Mouse (Mus musculus): ENCODE data around the gene Babam2.

The Babam2 gene

DNA sequence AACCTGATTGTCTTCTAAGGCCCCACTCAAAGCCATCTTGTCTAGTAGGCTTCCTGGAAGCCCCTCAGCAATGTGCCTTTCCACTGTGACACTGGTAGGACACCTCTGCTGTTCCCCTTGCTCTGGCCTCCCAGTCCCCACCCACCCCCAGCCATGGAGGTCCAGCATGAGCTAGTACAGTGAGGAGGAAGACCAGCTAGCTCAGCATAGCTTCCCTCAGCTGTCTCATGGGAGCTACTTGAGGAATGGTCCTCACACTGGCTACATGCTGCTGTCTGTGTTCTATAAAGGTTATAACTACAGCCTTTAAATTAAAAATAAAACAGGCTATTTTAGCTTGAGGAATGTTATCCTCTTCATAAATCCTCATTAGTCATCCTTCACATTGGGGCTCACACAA, 346.5 kb downstream of the Babam2 start:
- DNase-seq (ENCODE audit: low spot score in 2 of 2) = no peak

DNA sequence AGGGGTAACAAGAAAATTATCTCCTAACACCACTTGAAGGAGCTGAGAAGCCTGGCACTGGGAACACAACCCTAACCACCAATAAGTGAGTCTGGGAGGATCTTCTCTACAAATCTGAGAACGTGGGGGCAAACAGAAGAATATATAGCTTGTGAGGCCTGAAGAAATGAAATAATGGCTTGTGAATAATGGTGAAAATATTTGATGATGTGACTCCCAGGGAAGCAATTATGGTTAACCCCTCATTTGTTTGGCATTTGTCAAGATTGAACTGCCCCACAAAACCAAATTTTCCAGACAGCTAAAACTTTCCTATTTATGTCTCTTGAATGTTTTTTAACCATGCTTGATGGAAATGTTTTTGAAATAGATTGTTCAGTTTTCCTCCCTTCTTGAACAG, 354.4 kb downstream of the Babam2 start:
- DNase-seq (ENCODE audit: low spot score in 2 of 2) = no peak

DNA sequence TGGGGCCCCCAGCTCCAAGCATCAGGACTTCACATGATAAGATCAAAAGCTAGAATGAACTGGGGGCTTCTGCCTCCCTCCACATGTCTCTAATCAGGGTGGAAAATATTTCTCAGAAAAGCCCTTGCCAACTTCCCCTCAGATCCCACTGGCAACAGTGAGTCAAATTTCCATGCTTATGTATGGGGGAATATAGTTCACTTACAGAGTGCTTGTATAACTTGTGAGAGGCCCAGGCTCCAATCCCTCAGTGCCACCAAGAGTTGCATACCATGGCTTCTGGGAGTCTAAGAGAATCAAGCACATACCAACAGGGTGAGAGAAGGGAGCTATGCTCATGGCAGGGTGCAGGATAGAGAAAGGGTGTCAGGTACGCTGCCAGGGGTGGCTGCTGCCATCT, 355.0 kb downstream of the Babam2 start:
- DNase-seq (ENCODE audit: low spot score in 2 of 2) = no peak

GRCm38 (mm10) chr5:32053476-32053875, 356.0 kb downstream of the Babam2 start:
- DNase-seq (ENCODE audit: low spot score in 2 of 2) = no peak

- DNase-seq (ENCODE audit: low spot score in 2 of 2) = no peak
Measured at GRCm38 (mm10) chr5:32055676-32056075, 358.2 kb downstream of the Babam2 start.

- no peak for DNase-seq (ENCODE audit: low spot score in 2 of 2)
Measured at GRCm38 (mm10) chr5:32056126-32056525, 358.6 kb downstream of the Babam2 start.

GRCm38 (mm10) chr5:32058481-32059253, 361.2 kb downstream of the Babam2 start:
- DNase-seq (ENCODE audit: low spot score in 2 of 2) = no peak

DNA sequence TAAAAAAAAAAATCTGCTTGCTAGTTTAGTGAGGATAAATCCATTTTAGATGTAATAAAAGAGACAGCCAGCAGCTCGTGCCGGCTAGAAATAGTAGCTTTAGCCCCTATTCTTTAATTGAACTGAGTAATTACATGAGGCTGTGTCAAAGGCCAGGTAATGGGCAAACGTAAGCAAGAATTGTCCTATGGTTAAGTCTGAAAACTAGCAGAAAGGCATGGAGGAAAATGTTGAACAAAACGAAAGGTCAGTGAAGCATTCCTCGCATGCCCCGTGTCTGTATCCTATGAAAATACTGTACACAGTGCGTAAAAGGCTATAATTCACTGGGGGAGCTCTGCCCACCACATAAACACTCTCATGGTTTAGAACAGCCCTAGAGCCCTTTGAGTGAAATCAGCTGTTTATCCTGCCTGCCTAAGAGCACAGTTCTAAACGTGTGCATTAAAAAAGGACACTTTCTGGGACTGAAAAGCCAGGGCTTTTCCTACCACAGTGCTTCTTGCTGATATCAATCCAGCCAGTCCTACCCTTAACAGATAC, 361.8 kb downstream of the Babam2 start:
- no peak for DNase-seq (ENCODE audit: low spot score in 2 of 2)

GRCm38 (mm10) chr5:32060485-32060884, 363.0 kb downstream of the Babam2 start:
- no peak for DNase-seq (ENCODE audit: low spot score in 2 of 2)

- DNase-seq (ENCODE audit: low spot score in 2 of 2) = no peak
Measured at GRCm38 (mm10) chr5:32061854-32062253, 364.4 kb downstream of the Babam2 start.

DNA sequence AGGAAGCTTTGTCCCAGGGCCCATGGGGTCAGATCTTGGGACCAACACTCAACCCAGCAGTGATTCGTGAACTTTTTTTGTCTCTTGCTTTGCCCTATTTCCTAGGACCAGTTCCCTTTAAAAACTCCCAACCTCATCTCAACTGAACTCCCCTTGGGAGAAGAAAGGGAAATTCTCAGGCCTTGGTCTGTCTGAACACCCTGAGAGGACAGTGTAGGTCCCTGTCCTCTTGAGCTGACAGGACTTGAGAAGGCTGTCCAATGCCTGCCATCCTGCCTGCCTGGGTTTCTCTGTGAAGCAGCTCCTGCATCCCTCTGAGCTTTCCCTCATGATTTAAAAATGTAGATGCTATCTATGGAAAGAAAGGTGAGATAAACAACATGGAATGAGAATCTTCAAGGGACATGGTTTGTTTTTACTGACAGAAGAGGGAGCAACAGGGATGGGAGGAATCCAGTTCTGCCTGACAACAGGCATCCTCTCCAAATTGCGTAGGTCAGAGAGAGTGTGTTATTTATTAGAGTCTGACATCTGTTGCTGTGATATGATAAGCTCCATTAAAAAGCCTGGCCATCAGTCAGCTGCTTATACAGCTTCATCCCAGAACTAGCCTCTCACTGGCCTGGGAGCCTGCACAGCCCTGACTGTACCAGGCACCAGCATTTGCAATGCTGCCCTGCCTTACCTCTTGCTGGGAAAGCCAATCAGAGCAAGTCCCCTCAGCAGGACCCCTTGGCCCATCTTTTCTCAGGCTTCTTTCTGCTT, 367.0 kb downstream of the Babam2 start:
- peak; percentile 43 to 45 for DNase-seq (ENCODE audit: low spot score in 2 of 2)

GRCm38 (mm10) chr5:32066015-32066734, 368.7 kb downstream of the Babam2 start:
- no peak for DNase-seq (ENCODE audit: low spot score in 2 of 2)

- no peak for DNase-seq (ENCODE audit: low spot score in 2 of 2)
Measured at GRCm38 (mm10) chr5:32066839-32067238, 369.4 kb downstream of the Babam2 start.

DNA sequence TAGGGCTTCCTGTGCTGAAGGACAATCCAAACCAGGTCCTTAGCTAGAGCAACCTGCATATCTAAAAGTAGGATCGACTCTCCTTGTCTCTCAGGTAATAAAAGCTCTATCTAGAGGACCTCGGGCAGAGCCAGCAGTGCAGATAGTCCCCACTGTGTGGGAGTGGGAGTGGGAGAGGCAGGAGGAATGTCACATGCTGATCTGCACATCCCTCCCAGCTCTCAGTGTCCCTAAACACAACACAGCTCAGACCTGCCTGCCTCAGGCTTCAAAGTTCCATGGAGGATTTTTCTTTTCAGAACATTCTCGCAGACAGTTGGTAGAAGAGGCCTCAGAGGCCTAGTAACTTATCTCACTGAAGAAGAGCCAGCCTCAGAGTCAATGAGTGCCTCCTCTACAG, 371.1 kb downstream of the Babam2 start:
- DNase-seq (ENCODE audit: low spot score in 2 of 2) = no peak

- no peak for DNase-seq (ENCODE audit: low spot score in 2 of 2)
Measured at GRCm38 (mm10) chr5:32069096-32069495, 371.6 kb downstream of the Babam2 start.

DNA sequence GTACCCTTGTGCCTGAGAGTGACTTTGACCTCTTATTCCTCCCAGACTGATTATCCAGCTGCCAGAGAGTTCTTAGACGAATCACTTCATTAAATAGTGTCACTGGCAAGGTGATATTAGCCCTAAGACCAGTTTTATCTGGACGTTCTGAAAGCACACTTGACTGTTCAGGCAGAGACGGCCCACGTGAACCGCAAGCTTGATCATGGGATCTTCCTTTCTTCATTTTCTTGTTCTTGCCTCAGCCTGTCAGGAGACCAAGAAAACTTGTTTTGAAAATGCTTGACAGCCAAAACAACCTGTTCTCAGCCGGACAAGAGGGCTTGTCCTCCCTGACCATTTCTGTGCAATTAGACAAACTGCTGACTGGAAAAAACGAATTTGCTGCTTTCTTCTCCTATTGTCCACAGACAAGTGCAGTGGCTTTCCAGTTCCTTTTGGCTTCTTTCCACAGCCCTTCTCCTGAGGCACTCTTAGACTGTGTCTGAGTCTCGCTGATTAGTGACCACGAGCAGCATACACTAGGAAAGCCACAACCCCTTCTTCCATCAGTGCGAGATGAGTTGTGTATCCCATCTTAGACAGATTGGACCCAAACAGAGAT, 372.2 kb downstream of the Babam2 start:
- peak in 1 of 2 experiments; percentile 39 for DNase-seq (ENCODE audit: low spot score in 2 of 2)

DNA sequence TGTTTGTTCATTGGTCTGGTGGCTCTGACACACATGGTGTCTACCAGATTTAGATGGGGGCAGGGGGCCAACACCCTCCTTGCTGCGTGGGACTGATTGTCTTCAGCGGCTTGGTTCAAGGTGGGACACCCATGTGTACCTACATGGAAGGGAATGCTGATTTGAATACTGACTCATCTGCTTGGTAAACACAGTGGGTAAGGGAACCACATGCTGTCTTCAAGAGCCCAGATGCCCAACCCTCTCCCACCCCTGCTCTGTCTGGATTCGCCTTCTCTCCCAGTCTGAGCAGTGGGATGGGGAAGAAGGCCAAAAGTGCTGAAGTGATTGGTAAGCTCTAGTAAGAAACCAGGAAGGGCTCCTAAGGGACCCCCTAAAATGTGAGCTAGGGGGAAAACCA, 373.3 kb downstream of the Babam2 start:
- no peak for DNase-seq (ENCODE audit: low spot score in 2 of 2)

DNA sequence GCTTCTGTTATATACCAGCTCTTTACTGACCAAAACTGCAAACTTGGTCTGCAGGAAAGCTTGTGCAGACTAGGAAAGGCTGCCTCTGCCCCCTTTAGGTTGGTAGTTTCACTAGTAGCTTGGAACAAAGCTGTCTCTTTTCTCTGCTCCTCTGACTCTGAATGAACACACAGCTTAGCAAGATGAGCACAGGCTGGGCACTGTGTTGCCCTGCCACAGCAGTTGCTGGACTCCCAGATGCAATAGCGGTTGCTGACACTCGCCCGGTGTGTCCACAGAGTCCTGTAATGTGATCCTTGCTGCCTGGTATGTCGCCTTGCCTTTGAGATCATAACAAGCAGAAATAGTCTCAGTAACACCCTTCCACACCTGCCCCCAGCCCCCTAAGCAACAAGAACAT, 373.8 kb downstream of the Babam2 start:
- no peak for DNase-seq (ENCODE audit: low spot score in 2 of 2)

GRCm38 (mm10) chr5:32071824-32072223, 374.3 kb downstream of the Babam2 start:
- no peak for DNase-seq (ENCODE audit: low spot score in 2 of 2)

DNA sequence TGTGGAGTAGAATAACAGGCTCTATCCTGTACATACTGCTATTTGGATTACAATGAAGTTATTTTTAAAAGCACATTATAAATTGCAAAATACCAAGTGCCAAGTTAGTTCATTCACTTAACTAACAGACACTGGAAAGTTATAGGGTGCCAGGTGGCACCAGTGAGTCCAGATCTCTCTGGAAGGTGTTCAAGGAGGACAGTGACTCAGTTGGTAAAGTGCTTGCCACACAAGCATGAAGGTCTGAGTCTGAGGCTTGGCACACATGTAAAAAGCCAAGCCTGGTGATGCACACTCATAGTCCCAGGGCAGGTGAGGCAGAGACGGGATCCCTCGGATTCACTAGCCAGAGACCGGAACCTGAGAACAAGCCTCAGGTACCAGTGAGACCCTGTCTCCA, 375.4 kb downstream of the Babam2 start:
- DNase-seq (ENCODE audit: low spot score in 2 of 2) = no peak

DNA sequence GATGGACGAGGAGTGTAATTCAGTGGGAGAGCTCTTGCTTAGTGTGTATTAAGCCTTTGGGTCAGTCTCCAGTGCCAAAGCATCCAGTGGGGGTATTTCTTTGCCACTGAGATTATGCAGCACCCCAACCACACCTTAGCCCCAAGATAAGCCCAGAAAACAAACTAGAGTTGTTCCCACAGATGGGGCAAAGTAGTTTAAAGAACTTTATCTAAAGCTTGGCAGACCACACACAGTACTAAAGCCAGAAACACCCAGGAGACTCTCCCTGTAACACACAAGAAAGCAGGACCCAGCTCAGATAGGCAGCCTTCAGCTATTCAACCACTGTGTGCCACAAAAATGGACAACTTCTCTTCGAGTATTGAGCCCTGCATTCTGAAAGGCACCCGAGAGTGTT, 376.6 kb downstream of the Babam2 start:
- no peak for DNase-seq (ENCODE audit: low spot score in 2 of 2)

DNA sequence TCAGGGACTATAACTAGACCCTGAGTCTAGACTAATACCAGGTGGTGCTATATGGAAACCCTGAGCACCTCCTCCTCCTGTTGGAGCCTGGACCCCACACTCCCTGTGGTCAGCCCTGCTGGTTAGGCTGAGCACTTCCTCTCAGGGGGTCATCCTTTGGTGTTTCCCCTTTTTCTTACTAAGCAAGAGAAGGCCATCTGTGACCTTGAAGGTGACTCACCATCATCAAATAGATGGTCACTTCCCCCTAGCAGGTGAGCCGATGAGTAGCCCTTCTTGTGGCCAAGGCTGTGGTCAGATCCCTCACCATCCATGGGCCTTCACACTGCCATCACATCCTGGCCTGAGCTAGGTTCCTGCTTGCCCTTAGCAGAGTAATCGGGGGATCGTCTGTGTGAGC, 379.7 kb downstream of the Babam2 start:
- no peak for DNase-seq (ENCODE audit: low spot score in 2 of 2)

All from heart, adult 9 months (tissue).